ENCODE assay signal across 2 mouse cellular contexts in the genomic region with DNA sequence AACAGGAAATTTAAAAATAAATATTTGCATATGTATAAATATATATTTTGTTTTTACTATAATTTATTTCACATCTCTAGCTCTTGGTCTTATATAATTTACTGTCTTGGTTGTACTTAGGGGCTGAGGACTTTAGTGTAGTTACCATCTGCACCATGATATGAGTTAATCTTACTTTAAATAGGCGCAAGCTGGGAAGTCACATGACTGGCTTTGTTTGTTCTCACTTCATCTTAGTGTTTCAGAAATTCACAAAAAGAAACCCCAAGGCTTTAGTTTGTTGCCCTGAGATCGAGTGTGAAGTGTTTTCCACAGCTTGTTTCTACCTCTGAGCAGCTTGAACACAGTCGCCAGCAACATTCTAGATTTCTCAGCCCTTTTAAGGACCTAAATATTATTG.
TF ChIP-seq lines count a peak whose summit lies in the region.

No protein-coding gene starts in this region.

TF ChIP-seq in MEL, 35 proteins besides CTCF, POLR2A, EP300 and RAD21 (continued from another document):
- TF ChIP-seq ETS1 (IDR thresholded peaks at IDR 0.05; ENCODE audit: low read depth, low read length): 0 out of 2 replicates have a peak, but pooled peaks have one; percentile 12
- peak; percentile 7; the same call in 1 of the 2 replicates for TF ChIP-seq TCF12 (IDR thresholded peaks at IDR 0.05; ENCODE audit: low read depth, low read length)
- TF ChIP-seq MYC (IDR thresholded peaks at IDR 0.05; ENCODE audit: low read depth, low read length): no peak
- TF ChIP-seq USF2 (IDR thresholded peaks at IDR 0.05; ENCODE audit: borderline replicate concordance in 1 of 2, insufficient read depth in 1 of 2, low read depth in 1 of 2, low read length in 2 of 2): peak in 1 of 2 experiments; percentile 64; a peak in 2 of 4 replicates
- 0 out of 2 replicates have a peak, but pooled peaks have one; percentile 6 for TF ChIP-seq GATA1 (IDR thresholded peaks at IDR 0.05; ENCODE audit: low read depth, low read length)
- peak; percentile 91 for TF ChIP-seq USF1 (IDR thresholded peaks at IDR 0.05; ENCODE audit: low read depth, low read length)

TF ChIP-seq in myocyte, 11 proteins besides CTCF, POLR2A, EP300 and RAD21 (continued from another document):
- TF ChIP-seq USF1 (IDR thresholded peaks at IDR 0.05; ENCODE audit: low read depth): peak; percentile 1
TF ChIP-seq in myocyte: peak in this region for 1.
